Mouse (Mus musculus): ENCODE measurements around the gene Snrpd3.

DNA sequence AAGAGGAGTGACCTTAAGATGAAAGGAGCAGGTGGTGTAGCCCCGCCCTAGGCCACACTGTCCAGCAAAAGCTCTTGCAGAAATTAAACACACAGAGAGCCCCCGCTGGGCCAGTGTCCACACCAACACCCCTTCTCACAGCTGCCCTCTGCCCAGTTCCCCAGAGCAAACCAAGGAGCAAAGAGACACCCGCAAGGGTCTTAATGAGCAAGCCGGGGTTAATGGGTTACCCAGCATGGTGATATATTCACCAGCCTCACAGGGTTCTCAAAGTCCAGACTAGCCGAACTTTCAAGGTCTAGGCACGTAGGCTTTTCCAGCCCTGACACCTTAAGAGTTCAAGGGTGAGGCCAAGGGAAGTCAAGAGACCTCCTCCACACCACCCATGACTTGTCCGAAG is 48.6 kb downstream of the Snrpd3 start:
- no peak for TF ChIP-seq HCFC1 (IDR thresholded peaks at IDR 0.05; ENCODE audit: borderline replicate concordance, insufficient read depth, low read length)
- no peak for TF ChIP-seq CHD2 (IDR thresholded peaks at IDR 0.05; ENCODE audit: low read depth, low read length)
- TF ChIP-seq ZNF384 (IDR thresholded peaks at IDR 0.05; ENCODE audit: low read depth, low read length): no peak
- TF ChIP-seq MAFK (IDR thresholded peaks at IDR 0.05; ENCODE audit: insufficient read depth, low read depth, low read length): no peak
